ENCODE assay signal across 18 mouse cellular contexts in genomic region chr4:141616811-141617210, GRCm38 (mm10). TPM values are rescaled to one million over a fixed set of nuclear protein-coding genes. Genes with fewer than 3 reads are reported as not detected.
DNase-seq lines count a peak whose midpoint lies in the region; ATAC-seq and TF ChIP-seq lines count a peak whose summit lies in the region.
"Had no signal": no experiment of that assay in that cellular context is flagged by ENCODE, and none has a peak within 500 bp of the region (broad histone marks: within the 10 kb centered on the region; RNA-seq: fewer than 3 reads in every experiment).

No protein-coding gene starts in this region.

- peaks cover 41% of the 10 kb centered on the region for H3K4me1 ChIP-seq in hindbrain, embryonic 10.5 days (replicated peaks)
- H3K4me1 ChIP-seq in hindbrain, postnatal 0 days (ENCODE audit: insufficient read depth, low read length): peaks cover 8% of the 10 kb centered on the region
- peaks cover 14% of the 10 kb centered on the region for H3K4me1 ChIP-seq in testis, adult 2 months (ENCODE audit: control insufficient read depth, insufficient read depth, low read length)
- H3K4me1 ChIP-seq in intestine, embryonic 16.5 days (ENCODE audit: control insufficient read depth, insufficient read depth, low read length): peaks cover 16% of the 10 kb centered on the region

- TF ChIP-seq CTCF in hindbrain, postnatal 0 days (IDR thresholded peaks at IDR 0.05; ENCODE audit: low read depth): no peak
- TF ChIP-seq CTCF in testis, adult 2 months (IDR thresholded peaks at IDR 0.05; ENCODE audit: control insufficient read depth, insufficient read depth, insufficient replicate concordance, low read depth, low read length): no peak

- H3K27ac ChIP-seq in hindbrain, embryonic 10.5 days: 0 out of 2 replicates have a peak overlapping the region, but pooled peaks have one; percentile 80
- H3K27ac ChIP-seq in hindbrain, postnatal 0 days: no peak overlapping the region
- 0 out of 2 replicates have a peak overlapping the region, but pooled peaks have one; percentile 16 for H3K27ac ChIP-seq in testis, adult 2 months (ENCODE audit: control insufficient read depth, insufficient read depth, low read depth, low read length)
- H3K27ac ChIP-seq in intestine, embryonic 16.5 days (ENCODE audit: low read length): no peak overlapping the region
- H3K27ac ChIP-seq: embryonic facial prominence, embryonic 13.5 days; gastrocnemius, adult 2 months; kidney, postnatal 0 days; limb, embryonic 15.5 days; neural tube, embryonic 15.5 days had no signal

- WGBS in hindbrain, embryonic 10.5 days: 81% methylated on average over 6 of the region's 6 CpGs
- WGBS in hindbrain, postnatal 0 days: 71% methylated on average over 6 of the region's 6 CpGs
- WGBS in intestine, embryonic 16.5 days: 77% methylated on average over 6 of the region's 6 CpGs

- no peak overlapping the region for H3K9ac ChIP-seq in hindbrain, postnatal 0 days (replicated peaks; ENCODE audit: low read length)
- H3K9ac ChIP-seq in intestine, embryonic 16.5 days (ENCODE audit: low read depth, low read length): peak overlapping the region; percentile 73

- no peak for TF ChIP-seq POLR2A in testis, adult 2 months (IDR thresholded peaks at IDR 0.05; ENCODE audit: control insufficient read depth, low read depth, low read length)

- no peaks in the 10 kb centered on the region for H3K36me3 ChIP-seq in hindbrain, embryonic 10.5 days
- no peaks in the 10 kb centered on the region for H3K36me3 ChIP-seq in hindbrain, postnatal 0 days (ENCODE audit: insufficient read depth, low read length)
- no peaks in the 10 kb centered on the region for H3K36me3 ChIP-seq in testis, adult 2 months (ENCODE audit: control insufficient read depth, insufficient read depth, low read length)
- no peaks in the 10 kb centered on the region for H3K36me3 ChIP-seq in intestine, embryonic 16.5 days (ENCODE audit: control insufficient read depth, insufficient read depth, low read length)
- H3K36me3 ChIP-seq: embryonic facial prominence, embryonic 13.5 days; limb, embryonic 10.5 days; limb, embryonic 15.5 days; neural tube, embryonic 15.5 days had no signal

- H3K9me3 ChIP-seq in hindbrain, embryonic 10.5 days: no peaks in the 10 kb centered on the region
- H3K9me3 ChIP-seq in hindbrain, postnatal 0 days (ENCODE audit: low read length): no peaks in the 10 kb centered on the region
- H3K9me3 ChIP-seq in intestine, embryonic 16.5 days (ENCODE audit: control insufficient read depth, low read length): no peaks in the 10 kb centered on the region
- H3K9me3 ChIP-seq: embryonic facial prominence, embryonic 13.5 days; limb, embryonic 10.5 days; limb, embryonic 15.5 days; neural tube, embryonic 15.5 days had no signal

- no peak for ATAC-seq in hindbrain, postnatal 0 days
- ATAC-seq in intestine, embryonic 16.5 days: no peak
- ATAC-seq: hindbrain, embryonic 16.5 days had no signal

- H3K27me3 ChIP-seq in hindbrain, embryonic 10.5 days (ENCODE audit: insufficient read depth, poor library complexity, severe bottlenecking): peaks cover 15% of the 10 kb centered on the region
- H3K27me3 ChIP-seq in hindbrain, postnatal 0 days (ENCODE audit: insufficient read depth, low read length): no peaks in the 10 kb centered on the region
- H3K27me3 ChIP-seq in testis, adult 2 months (ENCODE audit: control insufficient read depth, insufficient read depth, low read length): no peaks in the 10 kb centered on the region
- no peaks in the 10 kb centered on the region for H3K27me3 ChIP-seq in intestine, embryonic 16.5 days (replicated peaks; ENCODE audit: control insufficient read depth, insufficient read depth, low read length)
- H3K27me3 ChIP-seq: embryonic facial prominence, embryonic 13.5 days; limb, embryonic 15.5 days; neural tube, embryonic 15.5 days had no signal

- H3K4me3 ChIP-seq in hindbrain, embryonic 10.5 days: peak overlapping the region; percentile 50
- no peak overlapping the region for H3K4me3 ChIP-seq in hindbrain, postnatal 0 days (ENCODE audit: low read length)
- H3K4me3 ChIP-seq in testis, adult 2 months (ENCODE audit: control insufficient read depth, low read depth, low read length): peak overlapping the region; percentile 89
- H3K4me3 ChIP-seq in intestine, embryonic 16.5 days (ENCODE audit: low read length): peak overlapping the region; percentile 56

- DNase-seq in hindbrain, embryonic 10.5 days (ENCODE audit: low spot score): no peak
- no peak for DNase-seq in hindbrain, postnatal 0 days (ENCODE audit: low spot score)
- DNase-seq in testis, postnatal 10 days (ENCODE audit: low spot score): no peak
- DNase-seq in spleen, postnatal 14 days (ENCODE audit: low spot score in 2 of 2): no peak
- no peak for DNase-seq in cerebellum, adult 8-10 months

- no peak overlapping the region for H3K4me2 ChIP-seq in hindbrain, postnatal 0 days (ENCODE audit: low read depth, low read length)
- peak overlapping the region; percentile 54 for H3K4me2 ChIP-seq in intestine, embryonic 16.5 days (ENCODE audit: low read depth, low read length)

RNA-seq across cellular contexts. Expression of gene Tmem82, which starts 1.6 kb away (rescaled TPM):
- 1.2 and 1.5 TPM in 2 replicates for polyA plus RNA-seq in hindbrain, embryonic 10.5 days (2016; fragmentation: Nextera tagmentation; extraction: Ambion mirVana)
- 1.3 and 1.6 TPM in 2 replicates for total RNA-seq in hindbrain, postnatal 0 days (2014; rRNA removed)
- polyA plus RNA-seq in hindbrain, postnatal 0 days (2015; fragmentation: Nextera tagmentation; extraction: Ambion mirVana): 1.3 and 1.5 TPM in 2 replicates
- 3.5 and 3.9 TPM in 2 replicates for polyA plus RNA-seq in testis, adult 2 months (2012; rRNA removed)
- 31.7 and 36.4 TPM in 2 replicates for polyA plus RNA-seq in intestine, embryonic 16.5 days (2015; fragmentation: Nextera tagmentation; extraction: Ambion mirVana)

RNA-seq across cellular contexts. Expression of gene Slc25a34, which starts 6.8 kb away (rescaled TPM):
- 0.10 TPM in 1 of 2 replicates, not detected in the other for polyA plus RNA-seq in hindbrain, embryonic 10.5 days (2016; fragmentation: Nextera tagmentation; extraction: Ambion mirVana)
- total RNA-seq in hindbrain, postnatal 0 days (2014; rRNA removed): 18.1 and 22.2 TPM in 2 replicates
- 3.0 and 3.6 TPM in 2 replicates for polyA plus RNA-seq in hindbrain, postnatal 0 days (2015; fragmentation: Nextera tagmentation; extraction: Ambion mirVana)
- polyA plus RNA-seq in testis, adult 2 months (2012; rRNA removed): 2.2 and 2.9 TPM in 2 replicates
- 7.4 and 10.5 TPM in 2 replicates for polyA plus RNA-seq in intestine, embryonic 16.5 days (2015; fragmentation: Nextera tagmentation; extraction: Ambion mirVana)
- total RNA-seq: megakaryocyte-erythroid progenitor cell, adult 5-6 weeks had no signal
- polyA plus RNA-seq: activated CD4-positive, CD25-positive, alpha-beta regulatory T cell, adult 4 months; embryonic facial prominence, embryonic 13.5 days; forebrain, embryonic 11.5 days; hindbrain, embryonic 11.5 days had no signal

RNA-seq across cellular contexts. Expression of gene Fblim1, which starts 10.9 kb away (rescaled TPM):
- 33.7 and 34.4 TPM in 2 replicates for polyA plus RNA-seq in hindbrain, embryonic 10.5 days (2016; fragmentation: Nextera tagmentation; extraction: Ambion mirVana)
- 22.5 and 26.7 TPM in 2 replicates for total RNA-seq in hindbrain, postnatal 0 days (2014; rRNA removed)
- polyA plus RNA-seq in hindbrain, postnatal 0 days (2015; fragmentation: Nextera tagmentation; extraction: Ambion mirVana): 21.7 and 25.6 TPM in 2 replicates
- polyA plus RNA-seq in testis, adult 2 months (2012; rRNA removed): 3.1 and 4.4 TPM in 2 replicates
- 63.8 and 66.2 TPM in 2 replicates for polyA plus RNA-seq in intestine, embryonic 16.5 days (2015; fragmentation: Nextera tagmentation; extraction: Ambion mirVana)
- total RNA-seq: megakaryocyte-erythroid progenitor cell, adult 5-6 weeks had no signal

RNA-seq across cellular contexts. Expression of gene Plekhm2, which starts 47.9 kb away (rescaled TPM):
- 5.0 and 5.4 TPM in 2 replicates for polyA plus RNA-seq in hindbrain, embryonic 10.5 days (2016; fragmentation: Nextera tagmentation; extraction: Ambion mirVana)
- total RNA-seq in hindbrain, postnatal 0 days (2014; rRNA removed): 45.8 and 47.6 TPM in 2 replicates
- 6.1 and 6.4 TPM in 2 replicates for polyA plus RNA-seq in hindbrain, postnatal 0 days (2015; fragmentation: Nextera tagmentation; extraction: Ambion mirVana)
- 73.3 and 76.3 TPM in 2 replicates for polyA plus RNA-seq in testis, adult 2 months (2012; rRNA removed)
- polyA plus RNA-seq in intestine, embryonic 16.5 days (2015; fragmentation: Nextera tagmentation; extraction: Ambion mirVana): 5.5 and 5.9 TPM in 2 replicates

Comparison
In these comparisons a context has a peak if more than half of its experiments do, and no peak if none do; other contexts are left out.
1. H3K27ac ChIP-seq: peak in hindbrain, embryonic 10.5 days (single experiment) and testis, adult 2 months (single experiment); none in hindbrain, postnatal 0 days (single experiment) and intestine, embryonic 16.5 days (single experiment).